Mouse (Mus musculus): ENCODE measurements at regions not wholly inside any gene's neighbourhood (a gene's known extent, or its start where the extent isn't known, plus 50 kb on each side); places are given as distances from the start of the nearest gene placed in this dataset.

DNA sequence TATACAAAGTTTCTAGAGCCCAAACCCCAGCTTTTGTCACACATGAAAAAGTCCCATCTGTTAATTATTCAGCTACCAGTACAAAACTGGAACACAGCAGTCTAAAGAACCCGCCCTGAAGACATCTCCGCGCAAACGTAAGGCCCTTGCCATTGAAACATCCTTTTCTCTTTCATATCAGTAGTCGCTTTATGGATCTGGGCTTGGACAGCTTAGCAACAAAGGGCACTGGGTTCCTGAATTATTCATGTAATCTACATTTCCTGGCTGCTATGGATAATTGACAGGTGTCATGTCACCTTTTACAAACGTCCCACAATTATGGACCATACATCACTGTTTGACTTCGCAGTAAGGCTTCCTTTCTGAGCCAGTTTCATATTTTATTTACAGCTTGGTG lies 113.0 kb upstream of the Smim15 start:
- no peak for ATAC-seq
- WGBS, result 51% methylated on average over 7 of the region's 7 CpGs
- H3K27ac ChIP-seq (ENCODE audit: low read length), result no peak overlapping the region

DNA sequence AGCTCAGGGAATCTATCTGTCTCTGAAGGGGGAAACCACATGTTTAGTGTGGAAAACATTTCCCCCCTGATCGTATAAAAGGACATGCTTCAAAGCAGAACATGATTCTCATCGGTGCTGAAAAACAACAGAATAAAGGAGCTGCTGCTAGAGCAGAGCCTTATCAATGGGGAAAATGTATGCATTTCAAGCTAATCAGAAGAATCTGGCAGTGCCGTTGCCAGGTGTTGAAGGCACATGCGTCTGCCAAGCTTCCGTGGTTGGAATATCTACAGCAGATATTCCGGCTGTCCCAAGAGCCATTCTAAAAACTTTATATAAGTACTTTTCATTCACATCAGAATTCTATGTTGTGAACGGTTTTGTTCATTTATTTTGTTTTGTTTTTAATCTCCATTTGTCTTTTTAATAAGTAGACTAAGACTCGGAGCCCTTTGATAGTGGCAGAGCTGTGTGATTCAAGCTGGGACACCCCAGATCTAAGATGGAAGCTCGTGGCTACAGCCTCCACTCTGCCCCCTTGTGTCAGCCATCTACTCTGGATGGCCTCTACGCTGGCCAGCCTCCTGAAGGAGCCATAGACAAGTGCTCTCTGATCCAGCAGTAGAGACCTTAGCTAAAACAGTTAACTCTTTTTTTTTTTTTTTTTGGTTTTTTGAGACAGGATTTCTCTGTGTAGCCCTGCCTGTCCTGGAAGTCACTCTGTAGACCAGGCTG lies 116.6 kb upstream of the Smim15 start:
- Histone ChIP-seq H3K9me3 (ENCODE audit: control insufficient read depth, low read length) (no peaks in the 10 kb centered on the region), H3K9ac (replicated peaks; ENCODE audit: low read depth, low read length) (no peak overlapping the region), H3K4me3 (replicated peaks; ENCODE audit: low read length) (no peak overlapping the region), H3K36me3 (ENCODE audit: control insufficient read depth, insufficient read depth) (no peaks in the 10 kb centered on the region), H3K27ac (ENCODE audit: low read length) (no peak overlapping the region), H3K27me3 (replicated peaks; ENCODE audit: control insufficient read depth, insufficient read depth, low read length) (no peaks in the 10 kb centered on the region), H3K4me2 (ENCODE audit: low read length) (no peak overlapping the region), H3K4me1 (replicated peaks; ENCODE audit: control insufficient read depth, insufficient read depth, low read length) (peaks cover 6% of the 10 kb centered on the region)
- WGBS, result 57% methylated on average over 10 of the region's 10 CpGs
- ATAC-seq, result no peak

More for the DNA sequence above, 113.0 kb upstream of the Smim15 start:
- H3K4me2 ChIP-seq (ENCODE audit: low read length), result no peak overlapping the region
- H3K4me3 ChIP-seq (replicated peaks; ENCODE audit: low read length), result no peak overlapping the region
- no peaks in the 10 kb centered on the region for H3K9me3 ChIP-seq (ENCODE audit: control insufficient read depth, low read length)
- no peaks in the 10 kb centered on the region for H3K27me3 ChIP-seq (replicated peaks; ENCODE audit: control insufficient read depth, insufficient read depth, low read length)
- H3K9ac ChIP-seq (replicated peaks; ENCODE audit: low read depth, low read length), result no peak overlapping the region
- no peaks in the 10 kb centered on the region for H3K36me3 ChIP-seq (ENCODE audit: control insufficient read depth, insufficient read depth)
- peaks cover 4% of the 10 kb centered on the region; the same call in 1 of the 2 replicates for H3K4me1 ChIP-seq (replicated peaks; ENCODE audit: control insufficient read depth, insufficient read depth, low read length)

DNA sequence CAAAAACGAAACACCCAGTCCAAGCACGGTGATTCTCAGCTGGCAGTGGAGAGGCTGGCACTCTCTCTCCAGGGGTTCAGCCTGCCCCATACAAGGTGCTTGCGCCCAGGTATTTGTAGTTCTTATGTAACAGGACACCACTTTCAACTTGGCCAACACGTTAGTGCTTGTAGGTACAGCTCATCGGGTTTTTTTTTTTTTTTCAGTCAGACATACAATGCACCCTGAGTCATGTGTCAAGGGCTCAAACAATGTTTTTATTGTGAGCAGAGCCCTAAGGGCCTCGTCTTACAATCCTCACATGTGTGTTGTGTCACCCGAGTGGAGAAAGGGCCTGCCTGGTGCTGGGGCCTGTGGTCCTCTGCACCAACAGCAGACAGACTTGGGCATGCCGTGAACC lies 118.8 kb upstream of the Smim15 start:
- no peaks in the 10 kb centered on the region for H3K36me3 ChIP-seq (ENCODE audit: control insufficient read depth, insufficient read depth)
- ATAC-seq, result no peak
- no peak overlapping the region for H3K27ac ChIP-seq (ENCODE audit: low read length)
- no peaks in the 10 kb centered on the region for H3K9me3 ChIP-seq (ENCODE audit: control insufficient read depth, low read length)
- no peak overlapping the region for H3K9ac ChIP-seq (replicated peaks; ENCODE audit: low read depth, low read length)
- no peak overlapping the region for H3K4me3 ChIP-seq (replicated peaks; ENCODE audit: low read length)
- H3K4me1 ChIP-seq (replicated peaks; ENCODE audit: control insufficient read depth, insufficient read depth, low read length), result peaks cover 6% of the 10 kb centered on the region
- H3K27me3 ChIP-seq (replicated peaks; ENCODE audit: control insufficient read depth, insufficient read depth, low read length), result no peaks in the 10 kb centered on the region
- H3K4me2 ChIP-seq (ENCODE audit: low read length), result no peak overlapping the region
- 31% methylated on average over 8 of the region's 8 CpGs for WGBS

DNA sequence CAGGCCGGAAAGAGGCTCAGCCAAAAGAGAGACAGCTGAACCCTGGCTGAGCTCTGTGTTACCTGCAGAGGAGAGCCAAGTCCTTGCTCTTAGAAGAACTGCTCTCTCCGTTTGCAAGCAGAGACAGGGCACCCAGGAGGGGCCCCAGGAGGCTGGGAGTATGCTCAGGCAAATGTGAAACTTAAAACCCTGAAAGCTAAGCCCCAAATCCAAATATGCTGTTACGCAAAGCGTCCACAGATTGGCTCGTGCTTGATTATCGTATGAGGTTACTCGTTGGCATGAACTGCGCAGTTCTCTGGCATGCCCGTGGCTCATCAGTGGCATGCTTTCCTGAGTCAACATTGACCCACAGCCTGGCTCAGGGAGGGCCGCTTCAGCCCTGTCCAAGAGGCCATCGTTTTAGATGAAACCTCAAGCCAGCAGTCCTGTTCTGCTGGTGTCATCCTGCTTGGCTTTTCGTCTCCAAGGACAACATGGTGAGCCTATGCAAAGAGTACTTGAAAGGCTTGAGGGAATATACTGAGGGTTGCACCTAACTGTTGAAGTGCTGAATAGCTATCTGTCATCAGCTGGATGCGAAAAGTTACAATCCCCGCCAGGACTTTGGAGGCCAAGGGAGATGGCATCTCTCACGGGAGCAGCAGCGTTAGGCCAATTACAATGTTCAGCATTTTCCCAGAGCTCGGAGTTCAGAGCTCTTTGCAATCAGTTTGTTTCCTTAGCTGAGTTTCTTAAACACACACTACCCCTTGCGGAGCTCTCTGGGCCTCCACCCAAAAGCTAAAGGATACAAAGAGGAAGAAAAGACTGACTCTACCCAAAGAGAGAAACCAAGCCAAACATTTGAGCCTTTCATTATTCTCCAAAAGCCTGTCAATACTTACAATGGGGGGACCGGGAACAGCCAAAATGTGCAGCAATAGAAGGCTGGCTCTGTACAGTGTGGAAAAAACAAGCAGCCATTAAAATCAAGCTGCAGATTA lies 120.8 kb upstream of the Smim15 start:
- H3K27ac ChIP-seq (ENCODE audit: low read length), result no peak overlapping the region; the same call in 1 of the 2 replicates

DNA sequence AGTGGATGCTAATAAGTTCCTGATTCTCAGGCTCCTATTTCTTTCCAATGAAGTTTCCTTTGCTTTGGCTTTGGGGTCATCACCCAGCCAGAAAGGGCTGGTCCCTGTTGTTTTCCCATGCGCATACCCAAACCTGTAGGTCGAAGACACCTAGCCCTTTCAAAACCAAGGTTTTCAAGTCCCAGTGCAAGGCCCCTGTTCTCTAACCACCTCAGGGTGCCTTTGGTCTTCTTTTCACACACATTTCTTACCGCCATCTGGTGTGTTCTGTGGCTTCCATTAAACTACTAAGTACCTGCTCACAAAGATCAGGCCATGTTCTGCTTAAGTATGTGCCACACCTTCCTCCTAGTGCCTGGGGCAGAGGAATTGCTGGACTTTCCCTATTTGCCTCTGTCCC lies 124.8 kb upstream of the Smim15 start:
- Histone ChIP-seq H3K9me3 (ENCODE audit: control insufficient read depth, low read length) (no peaks in the 10 kb centered on the region), H3K9ac (replicated peaks; ENCODE audit: low read depth, low read length) (no peak overlapping the region), H3K27me3 (replicated peaks; ENCODE audit: control insufficient read depth, insufficient read depth, low read length) (no peaks in the 10 kb centered on the region), H3K4me1 (replicated peaks; ENCODE audit: control insufficient read depth, insufficient read depth, low read length) (peaks cover 6% of the 10 kb centered on the region), H3K27ac (ENCODE audit: low read length) (no peak overlapping the region), H3K4me2 (ENCODE audit: low read length) (no peak overlapping the region), H3K4me3 (replicated peaks; ENCODE audit: low read length) (no peak overlapping the region), H3K36me3 (ENCODE audit: control insufficient read depth, insufficient read depth) (no peaks in the 10 kb centered on the region)
- WGBS, result 90% methylated on average over 3 of the region's 3 CpGs
- ATAC-seq, result no peak

More for the DNA sequence above, 120.8 kb upstream of the Smim15 start:
- Histone ChIP-seq H3K4me1 (replicated peaks; ENCODE audit: control insufficient read depth, insufficient read depth, low read length) (peaks cover 6% of the 10 kb centered on the region), H3K9ac (replicated peaks; ENCODE audit: low read depth, low read length) (no peak overlapping the region), H3K27me3 (replicated peaks; ENCODE audit: control insufficient read depth, insufficient read depth, low read length) (no peaks in the 10 kb centered on the region), H3K9me3 (ENCODE audit: control insufficient read depth, low read length) (no peaks in the 10 kb centered on the region), H3K4me3 (replicated peaks; ENCODE audit: low read length) (no peak overlapping the region), H3K36me3 (ENCODE audit: control insufficient read depth, insufficient read depth) (no peaks in the 10 kb centered on the region), H3K4me2 (ENCODE audit: low read length) (peak overlapping the region; percentile 14)
- WGBS, result 38% methylated on average over 19 of the region's 19 CpGs
- ATAC-seq, result peak; percentile 86

DNA sequence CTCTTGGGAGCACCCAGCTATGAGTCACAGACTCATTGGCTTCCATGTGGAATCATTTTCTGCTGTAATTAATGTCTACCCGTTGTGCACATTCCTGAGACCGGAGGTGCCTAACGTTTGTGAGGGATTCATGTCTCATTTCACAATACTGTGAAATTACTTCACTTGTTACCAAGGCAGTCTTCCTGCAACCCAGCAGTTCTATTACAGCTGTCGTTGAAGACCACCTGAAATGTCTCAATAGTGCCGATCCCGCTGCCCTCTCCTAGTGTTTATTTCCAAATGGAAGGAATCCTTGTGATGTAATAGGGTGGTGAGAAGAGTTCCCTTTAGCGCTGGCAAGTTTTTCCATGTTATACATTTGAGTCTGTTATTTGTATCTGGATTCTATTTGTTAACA lies 125.8 kb upstream of the Smim15 start:
- H3K9me3 ChIP-seq (ENCODE audit: control insufficient read depth, low read length), result no peaks in the 10 kb centered on the region
- H3K4me2 ChIP-seq (ENCODE audit: low read length), result no peak overlapping the region
- H3K27ac ChIP-seq (ENCODE audit: low read length), result no peak overlapping the region
- WGBS, result 92% methylated on average over 7 of the region's 7 CpGs
- no peaks in the 10 kb centered on the region for H3K27me3 ChIP-seq (replicated peaks; ENCODE audit: control insufficient read depth, insufficient read depth, low read length)
- no peak overlapping the region for H3K4me3 ChIP-seq (replicated peaks; ENCODE audit: low read length)
- H3K9ac ChIP-seq (replicated peaks; ENCODE audit: low read depth, low read length), result no peak overlapping the region
- ATAC-seq, result no peak
- H3K4me1 ChIP-seq (replicated peaks; ENCODE audit: control insufficient read depth, insufficient read depth, low read length), result peaks cover 5% of the 10 kb centered on the region
- no peaks in the 10 kb centered on the region for H3K36me3 ChIP-seq (ENCODE audit: control insufficient read depth, insufficient read depth)

DNA sequence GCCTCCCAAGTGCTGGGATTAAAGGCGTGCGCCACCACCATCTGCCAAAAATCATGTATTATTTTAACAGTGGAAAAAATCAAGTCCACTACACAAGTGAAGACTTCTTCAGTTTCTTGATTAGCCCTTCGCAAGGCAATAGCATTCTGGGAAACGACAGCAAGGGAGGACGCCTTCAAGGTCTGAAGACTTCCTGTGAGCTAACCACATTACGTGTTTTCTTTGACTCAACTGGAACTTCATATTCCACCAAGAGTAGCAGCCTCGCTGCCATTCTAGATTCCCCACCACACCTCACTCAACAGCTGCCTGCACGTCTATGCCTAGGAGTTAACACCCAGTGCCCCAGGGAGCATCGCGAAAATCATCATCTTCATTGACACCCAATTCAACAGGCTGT lies 126.2 kb upstream of the Smim15 start:
- Histone ChIP-seq H3K27me3 (replicated peaks; ENCODE audit: control insufficient read depth, insufficient read depth, low read length) (no peaks in the 10 kb centered on the region), H3K27ac (ENCODE audit: low read length) (no peak overlapping the region), H3K9me3 (ENCODE audit: control insufficient read depth, low read length) (no peaks in the 10 kb centered on the region), H3K9ac (replicated peaks; ENCODE audit: low read depth, low read length) (no peak overlapping the region), H3K36me3 (ENCODE audit: control insufficient read depth, insufficient read depth) (no peaks in the 10 kb centered on the region), H3K4me1 (replicated peaks; ENCODE audit: control insufficient read depth, insufficient read depth, low read length) (peaks cover under 1% of the 10 kb centered on the region), H3K4me3 (replicated peaks; ENCODE audit: low read length) (no peak overlapping the region), H3K4me2 (ENCODE audit: low read length) (no peak overlapping the region)
- 93% methylated on average over 10 of the region's 10 CpGs for WGBS
- no peak for ATAC-seq

DNA sequence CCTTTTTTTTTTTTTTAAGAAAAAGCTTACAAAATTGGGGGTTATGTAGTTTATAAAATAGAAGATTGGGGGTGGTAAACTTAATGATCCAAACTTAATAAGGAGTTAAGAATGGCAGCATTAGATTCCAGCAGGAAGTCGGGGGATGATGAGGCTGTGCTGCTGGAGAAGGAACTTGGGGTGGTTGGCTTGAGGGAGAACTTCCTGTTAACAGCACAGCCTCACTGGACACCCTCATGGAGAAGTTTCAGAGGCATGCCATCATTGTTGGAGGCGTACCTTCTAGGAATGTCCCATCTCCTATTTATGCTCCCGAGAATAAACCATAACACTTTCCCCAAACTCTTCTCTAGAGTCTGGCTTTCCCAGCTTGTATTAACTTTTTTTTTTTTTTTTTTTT lies 126.7 kb upstream of the Smim15 start:
- H3K36me3 ChIP-seq (ENCODE audit: control insufficient read depth, insufficient read depth), result no peaks in the 10 kb centered on the region
- WGBS, result 91% methylated on average over 3 of the region's 3 CpGs
- no peaks in the 10 kb centered on the region for H3K27me3 ChIP-seq (replicated peaks; ENCODE audit: control insufficient read depth, insufficient read depth, low read length)
- H3K4me3 ChIP-seq (replicated peaks; ENCODE audit: low read length), result no peak overlapping the region
- ATAC-seq, result no peak
- H3K27ac ChIP-seq (ENCODE audit: low read length), result no peak overlapping the region
- no peaks in the 10 kb centered on the region for H3K9me3 ChIP-seq (ENCODE audit: control insufficient read depth, low read length)
- no peak overlapping the region for H3K4me2 ChIP-seq (ENCODE audit: low read length)
- H3K4me1 ChIP-seq (replicated peaks; ENCODE audit: control insufficient read depth, insufficient read depth, low read length), result no peaks in the 10 kb centered on the region; the same call in 1 of the 2 replicates
- no peak overlapping the region for H3K9ac ChIP-seq (replicated peaks; ENCODE audit: low read depth, low read length)

DNA sequence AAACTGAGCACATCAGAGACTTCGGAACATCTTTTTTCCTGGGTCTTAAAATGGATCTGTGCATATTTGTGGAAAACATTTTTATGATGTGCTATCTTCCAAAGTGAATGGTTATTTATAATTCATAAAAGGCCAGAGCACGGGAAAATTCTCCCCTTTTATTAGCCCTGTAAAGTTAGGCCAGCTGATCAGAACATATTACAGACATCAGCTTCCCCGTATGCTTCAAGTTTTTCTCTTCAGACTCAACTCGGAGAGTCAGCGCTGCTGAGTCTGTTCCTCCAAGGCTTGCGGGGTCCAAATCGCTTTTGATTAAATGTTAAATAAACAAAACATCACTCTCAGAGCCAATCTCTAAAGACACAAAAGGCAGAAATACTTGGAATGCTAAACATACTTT lies 134.1 kb upstream of the Smim15 start:
- no peaks in the 10 kb centered on the region for H3K4me1 ChIP-seq (replicated peaks; ENCODE audit: control insufficient read depth, insufficient read depth, low read length)
- no peaks in the 10 kb centered on the region for H3K27me3 ChIP-seq (replicated peaks; ENCODE audit: control insufficient read depth, insufficient read depth, low read length)
- H3K36me3 ChIP-seq (ENCODE audit: control insufficient read depth, insufficient read depth), result no peaks in the 10 kb centered on the region
- no peak overlapping the region for H3K9ac ChIP-seq (replicated peaks; ENCODE audit: low read depth, low read length)
- no peak overlapping the region for H3K4me3 ChIP-seq (replicated peaks; ENCODE audit: low read length)
- H3K4me2 ChIP-seq (ENCODE audit: low read length), result no peak overlapping the region
- ATAC-seq, result no peak
- H3K9me3 ChIP-seq (ENCODE audit: control insufficient read depth, low read length), result no peaks in the 10 kb centered on the region
- no peak overlapping the region for H3K27ac ChIP-seq (ENCODE audit: low read length)
- WGBS, result 62% methylated on average over 7 of the region's 7 CpGs
